Mouse (Mus musculus) forebrain, embryonic 14.5 days (tissue): Measurements from ENCODE around the gene Nav1. TPM values are rescaled to one million over a fixed set of nuclear protein-coding genes. Genes with fewer than 3 reads are reported as not detected.

ENCODE experiments used
- microRNA-seq: library from miRNA; unstranded; fragments of <30 nt; microRNA quantifications from one replicate; pipeline ENCODE4, GENCODE M21; 2016
- polyA plus RNA-seq: library from polyadenylated mRNA; unstranded; fragments of >200 nt; fragmentation: Nextera tagmentation; extraction: Ambion mirVana; gene quantifications from 2 replicates; pipeline ENCODE4 v1.2.1, GENCODE M21; 2014

Nav1 gene
- polyA plus RNA-seq, 1 experiment from 2014 or later: 26.1 TPM

Small RNAs within 50 kb of the gene (microRNA-seq; reads per million reads assigned to microRNA genes)
- 1.9 reads per million, percentile 8 among the genes with 10 or more reads in this experiment for gene Mir1231

Other genes starting within 250 kb of the Nav1 start
- gene Shisa4, start 232.1 kb downstream of the Nav1 start, polyA plus RNA-seq: 62.9 and 68.8 TPM in 2 replicates
- 114 and 135 TPM in 2 replicates for gene Ipo9, start 176.8 kb downstream of the Nav1 start, polyA plus RNA-seq
- 22.3 and 24.9 TPM in 2 replicates for gene Csrp1, start 112.8 kb upstream of the Nav1 start, polyA plus RNA-seq
- gene Phlda3, start 158.8 kb upstream of the Nav1 start, polyA plus RNA-seq: 16.4 and 17.4 TPM in 2 replicates
- gene Tnni1, start 172.1 kb upstream of the Nav1 start, polyA plus RNA-seq: 0.39 TPM in 1 of 2 replicates, not detected in the other
- gene Lad1, start 211.3 kb upstream of the Nav1 start, polyA plus RNA-seq: 0.19 and 0.24 TPM in 2 replicates
- gene Tnnt2, start 229.1 kb upstream of the Nav1 start, polyA plus RNA-seq: 0.37 and 0.62 TPM in 2 replicates